Mouse (Mus musculus) induced T-regulatory cell, adult 2 months (primary cell): ENCODE results near the gene Exoc5.
A peak's percentile ranks its signal among the peaks of the same experiment; 100 is the strongest.
"Not testable (repeated sequence)": the region's sequence is repeated elsewhere in the genome, so short reads cannot be mapped to it uniquely, and the experiment has no call there.

Experiments
- DNase-seq: peaks from one replicate; pipeline ENCODE4 v3.0.0-alpha.2; 2012; ENCODE audit warnings: low read depth

Gene Exoc5

DNA sequence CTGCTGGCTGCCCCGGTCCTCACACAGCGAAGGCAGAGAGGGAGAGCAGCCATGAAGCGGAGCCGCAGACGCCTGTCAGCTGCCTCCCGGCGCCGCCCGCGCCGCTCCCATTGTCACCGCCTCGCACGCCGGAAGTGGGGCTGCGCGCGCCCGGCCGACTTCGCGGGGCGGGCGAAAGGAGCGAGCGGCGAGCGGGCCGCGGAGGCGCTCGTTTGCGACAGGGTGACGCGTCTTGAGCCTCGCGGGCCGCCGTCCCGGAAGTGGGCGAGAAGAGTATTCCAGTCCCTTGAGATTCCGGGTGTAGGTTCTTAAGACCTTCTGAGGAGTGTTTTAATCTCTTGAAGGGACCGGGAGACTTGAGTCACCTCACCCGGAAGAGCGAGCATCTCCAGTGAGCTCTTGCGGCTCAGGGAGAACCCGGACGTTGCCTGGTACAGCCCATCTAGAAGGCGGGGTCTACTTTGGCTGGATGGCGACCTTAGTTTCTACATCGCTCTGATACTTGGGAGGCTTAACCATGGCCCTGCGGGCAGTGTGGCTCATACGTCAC lies at the start of gene Exoc5:
Gene Exoc5 (minus strand): TSS at position 380 of the 550 bp plus-strand sequence.
- peak; percentile 96 for DNase-seq

DNA sequence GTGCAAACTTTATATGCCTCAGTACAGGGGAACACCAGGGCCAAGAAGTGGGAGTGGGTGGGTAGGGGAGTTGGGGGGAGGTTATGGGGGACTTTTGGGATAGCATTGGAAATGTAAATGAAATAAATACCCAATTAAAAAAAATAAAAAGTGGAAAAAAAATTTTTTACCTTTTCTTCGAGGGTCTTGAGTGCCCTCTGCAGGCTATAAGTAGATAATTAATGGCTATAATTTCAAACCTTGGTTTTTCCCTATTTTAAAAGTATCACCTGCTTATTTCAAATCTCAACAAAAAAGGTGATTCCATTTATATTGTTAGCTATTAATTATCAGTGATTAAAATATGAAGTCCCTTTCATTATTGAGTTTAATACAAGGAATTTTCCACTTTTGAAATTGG lies 25.3 kb upstream of the Exoc5 start:
- DNase-seq, result not testable (repeated sequence)

GRCm38 (mm10) chr14:49091277-49091676 lies 24.8 kb upstream of the Exoc5 start:
- DNase-seq, result no peak

DNA sequence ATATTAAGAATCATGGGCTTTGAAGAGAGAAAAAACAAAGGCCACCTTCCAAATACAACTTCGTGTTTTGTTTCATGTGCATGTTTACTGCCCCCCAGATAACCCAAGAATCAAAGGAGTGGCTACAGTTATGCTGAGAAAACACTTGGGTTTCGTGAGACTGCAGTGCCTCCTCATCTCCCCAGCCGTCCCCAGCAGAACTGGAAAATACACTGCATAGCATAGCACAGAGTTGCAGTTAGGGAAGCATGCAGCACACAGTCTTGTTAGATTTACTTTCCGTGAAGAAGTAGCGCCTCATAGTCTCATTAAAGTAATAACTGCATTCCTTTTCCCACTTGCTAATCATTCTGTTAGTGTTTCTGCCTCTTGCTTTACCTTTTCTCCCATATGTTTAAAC lies 23.6 kb upstream of the Exoc5 start:
- DNase-seq, result no peak

DNA sequence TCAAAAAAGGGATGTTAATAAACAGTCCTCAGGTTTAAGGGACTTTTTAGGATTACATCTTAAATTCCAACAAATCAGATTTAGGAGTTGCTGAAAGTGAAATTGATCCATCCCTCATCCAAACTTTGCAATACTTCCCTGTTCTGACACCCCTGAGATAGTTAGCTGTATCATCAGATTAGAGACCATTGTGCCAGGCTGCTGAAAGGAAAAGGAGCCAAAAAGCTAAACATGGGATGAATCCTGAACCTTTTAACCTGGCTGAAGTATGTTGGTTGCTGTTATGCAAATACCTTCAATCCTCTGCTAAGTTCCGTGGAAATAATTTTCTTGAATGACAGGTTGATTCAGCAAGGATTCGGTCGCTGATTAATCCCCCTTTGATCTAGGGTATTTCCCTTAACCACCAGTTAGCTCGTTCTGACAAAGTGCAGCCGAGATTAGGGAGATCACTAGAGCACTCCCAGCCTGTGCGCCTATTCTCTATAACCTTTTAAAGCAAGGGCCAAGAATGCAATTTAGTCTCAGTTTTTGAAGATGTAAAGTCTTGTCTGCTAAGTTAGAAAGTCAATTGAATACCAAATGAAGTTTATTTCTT lies 23.1 kb upstream of the Exoc5 start:
- peak; percentile 62 for DNase-seq

DNA sequence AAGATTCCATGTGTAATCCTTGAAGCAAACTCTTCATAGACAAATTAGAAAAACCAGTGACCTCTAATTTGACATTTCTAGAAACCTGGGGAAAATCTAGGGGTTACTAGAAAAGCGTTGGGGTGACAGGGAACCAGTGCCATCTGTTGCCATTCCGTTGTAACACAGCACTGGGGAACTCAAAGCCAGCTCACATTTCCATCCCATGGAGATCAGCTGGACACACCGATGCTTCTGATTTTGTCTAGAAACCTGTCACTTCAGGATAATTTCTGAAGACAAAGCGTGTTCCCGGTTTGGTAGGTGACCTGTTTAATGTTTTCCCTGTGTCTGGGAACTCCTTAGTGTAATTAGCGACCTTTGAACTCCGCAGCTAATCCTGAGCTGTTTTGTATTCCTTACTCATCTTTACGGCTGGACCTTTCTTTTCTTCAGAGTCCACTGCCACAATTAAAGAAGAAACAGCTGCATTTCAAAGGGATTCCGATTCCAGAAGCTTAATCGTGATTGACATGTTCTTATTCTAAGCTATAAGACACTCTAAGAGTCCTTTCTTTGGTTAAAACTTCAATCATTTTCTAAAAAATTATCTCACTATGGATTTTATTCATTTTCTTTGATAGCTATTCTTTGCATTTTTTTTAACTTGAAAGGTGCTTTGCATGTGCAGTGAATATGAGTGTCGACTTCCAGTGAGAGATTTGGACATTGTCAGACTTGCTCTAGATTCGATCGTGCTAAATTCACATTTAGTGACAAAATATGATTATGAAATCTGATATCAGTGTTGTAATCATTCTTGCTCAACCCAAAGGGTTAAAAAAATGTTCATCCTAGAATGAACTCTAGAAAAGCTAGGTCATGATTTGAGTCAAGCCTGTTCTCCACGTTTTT lies 21.9 kb upstream of the Exoc5 start:
- DNase-seq, result no peak

DNA sequence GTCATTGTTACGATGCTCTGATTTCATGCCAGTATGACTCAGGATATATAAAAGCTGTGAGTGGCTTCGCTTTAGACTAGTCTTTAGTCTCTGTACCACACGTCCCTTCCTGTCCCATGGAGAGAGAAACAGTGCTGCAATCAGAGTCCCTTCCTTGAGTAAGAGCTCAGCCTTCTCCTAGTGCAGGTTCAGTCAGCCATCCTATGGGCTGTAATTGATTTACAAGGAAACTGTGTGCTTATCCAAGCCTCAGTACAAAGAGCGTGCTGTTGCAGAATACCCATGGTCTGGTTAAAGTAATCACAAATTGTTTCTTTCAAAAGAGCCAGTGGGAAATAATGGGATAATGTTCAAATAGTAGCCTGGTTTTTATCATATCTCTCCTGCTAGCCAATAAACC lies 20.1 kb upstream of the Exoc5 start:
- DNase-seq, result no peak

- no peak for DNase-seq
These were observed 12.4 kb upstream of the Exoc5 start for GRCm38 (mm10) chr14:49078820-49079219.

GRCm38 (mm10) chr14:49074361-49074760 lies 7.9 kb upstream of the Exoc5 start:
- no peak for DNase-seq

DNA sequence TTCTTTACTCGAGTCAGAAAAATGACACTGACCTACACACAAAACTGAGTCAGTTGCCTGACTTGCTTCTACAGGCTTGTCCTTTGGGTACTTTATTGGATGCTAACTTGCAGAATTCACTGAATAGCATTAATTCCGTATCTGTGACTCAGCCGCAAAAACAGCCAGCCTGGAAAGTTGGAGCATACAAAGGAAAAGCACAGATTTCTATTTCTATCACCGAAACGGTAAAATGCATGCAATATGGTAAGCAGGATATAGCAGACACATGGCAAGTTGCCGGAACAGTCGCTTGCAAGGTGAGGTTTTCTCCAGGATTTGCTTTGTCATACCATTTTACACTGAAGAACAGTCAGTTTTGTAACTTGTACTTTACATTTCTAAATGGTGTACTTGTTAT lies 7.4 kb upstream of the Exoc5 start:
- DNase-seq, result no peak

DNA sequence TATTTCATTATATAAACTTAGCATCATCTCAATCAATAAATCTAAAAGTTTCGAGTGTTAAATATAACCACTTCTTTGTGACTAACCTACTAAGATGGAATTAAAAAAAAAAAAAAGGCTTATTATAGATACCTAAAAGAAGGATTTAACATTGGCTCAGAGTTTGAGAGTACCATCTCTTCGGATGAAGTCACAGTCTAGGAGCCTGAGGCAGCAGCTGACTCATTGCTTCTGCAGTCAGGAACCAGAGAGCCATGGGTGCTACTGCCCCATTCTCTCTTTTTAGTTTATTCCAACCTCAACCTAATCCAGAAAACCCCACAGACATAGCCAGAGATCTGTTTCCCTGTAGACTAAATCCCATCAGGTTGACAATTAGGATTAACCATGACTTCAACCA lies 6.4 kb upstream of the Exoc5 start:
- no peak for DNase-seq

GRCm38 (mm10) chr14:49065529-49066273 lies 752 bp downstream of the Exoc5 start, which contains the start of gene Ap5m1:
TSS of gene Ap5m1 (plus strand) at chr14:49066097.
- DNase-seq, result peak; percentile 57

GRCm38 (mm10) chr14:49063838-49064237 lies 2.6 kb downstream of the Exoc5 start:
- no peak for DNase-seq

DNA sequence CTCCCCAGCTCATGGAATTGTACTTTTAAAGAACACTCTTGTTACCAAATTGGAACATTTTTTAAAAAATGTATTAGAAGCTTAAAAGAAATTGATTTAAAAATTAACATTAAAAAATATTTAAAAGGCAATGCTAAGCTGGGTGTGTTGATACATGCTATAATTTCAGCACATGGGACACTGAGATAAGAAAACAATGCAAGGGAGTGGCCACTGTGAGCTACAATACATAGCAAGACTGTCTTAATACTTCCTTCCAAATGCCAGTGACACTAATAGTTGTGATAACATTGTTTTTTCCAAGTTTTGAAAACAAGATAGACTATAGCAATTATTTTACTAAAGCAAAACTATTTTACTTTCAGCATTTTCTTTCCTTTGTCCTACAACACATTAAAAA lies 17.0 kb downstream of the Exoc5 start:
- no peak for DNase-seq

GRCm38 (mm10) chr14:49045610-49046009 lies 20.8 kb downstream of the Exoc5 start:
- no peak for DNase-seq

GRCm38 (mm10) chr14:49028991-49029390 lies 37.5 kb downstream of the Exoc5 start:
- DNase-seq, result no peak

- peak; percentile 14 for DNase-seq
These were observed 38.6 kb downstream of the Exoc5 start for GRCm38 (mm10) chr14:49027779-49028368.

- DNase-seq, result no peak
These were observed 39.2 kb downstream of the Exoc5 start for GRCm38 (mm10) chr14:49027040-49027778.

DNA sequence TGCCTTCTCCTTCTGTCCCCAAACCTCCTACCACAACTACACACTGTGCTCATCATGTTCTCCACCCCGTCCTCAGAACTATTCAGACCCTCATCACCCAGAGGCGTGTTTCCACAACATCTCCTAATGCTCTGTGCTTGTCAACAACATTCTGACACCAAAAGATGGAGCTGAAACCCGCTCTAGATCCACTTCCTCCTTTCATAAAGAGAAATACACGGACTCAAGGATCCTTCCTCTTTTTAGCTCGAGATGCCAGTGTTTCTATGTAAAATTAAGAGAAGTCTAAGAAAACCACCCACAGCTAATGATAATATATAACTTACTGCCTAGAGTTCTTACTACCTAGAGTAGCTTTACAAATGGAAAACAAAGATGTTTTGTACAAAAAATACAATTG lies 46.7 kb downstream of the Exoc5 start:
- DNase-seq, result no peak

DNA sequence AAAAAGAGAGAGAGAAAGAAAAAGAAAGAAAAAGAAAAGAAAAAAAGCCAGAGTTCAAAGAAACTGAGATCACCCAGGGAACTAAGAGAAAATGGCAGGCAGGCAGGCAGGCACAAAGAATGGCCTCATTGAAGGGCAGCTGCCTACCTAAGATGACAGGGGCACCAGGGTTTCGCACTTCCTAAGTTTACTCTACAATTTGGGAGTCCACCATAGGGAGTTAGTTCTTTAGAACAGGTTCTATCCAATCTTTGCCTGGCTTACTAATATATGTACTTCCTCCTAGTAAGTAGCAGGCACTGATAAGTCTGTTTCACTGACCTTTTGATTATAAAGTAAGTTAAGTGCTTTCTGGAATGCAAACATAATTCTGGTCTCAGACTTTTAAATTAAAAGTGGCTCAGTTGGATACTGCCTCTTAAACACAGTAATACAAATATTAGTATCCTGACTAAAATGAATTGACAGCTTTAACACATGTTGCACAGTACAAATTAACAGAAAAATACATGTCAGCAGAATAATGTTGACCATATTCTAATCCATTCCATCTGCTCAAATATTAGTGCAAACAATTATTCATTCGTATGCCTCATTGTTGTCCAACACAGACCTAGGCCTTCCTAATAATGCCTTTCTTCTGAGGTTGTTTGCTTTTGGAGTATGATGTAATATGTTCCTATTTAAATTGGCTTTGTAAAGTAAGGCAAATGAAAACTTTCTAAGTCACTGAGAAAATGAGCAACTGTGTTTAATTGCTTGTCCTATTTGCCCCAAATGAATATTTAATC lies 57.9 kb downstream of the Exoc5 start:
- DNase-seq, result no peak

DNA sequence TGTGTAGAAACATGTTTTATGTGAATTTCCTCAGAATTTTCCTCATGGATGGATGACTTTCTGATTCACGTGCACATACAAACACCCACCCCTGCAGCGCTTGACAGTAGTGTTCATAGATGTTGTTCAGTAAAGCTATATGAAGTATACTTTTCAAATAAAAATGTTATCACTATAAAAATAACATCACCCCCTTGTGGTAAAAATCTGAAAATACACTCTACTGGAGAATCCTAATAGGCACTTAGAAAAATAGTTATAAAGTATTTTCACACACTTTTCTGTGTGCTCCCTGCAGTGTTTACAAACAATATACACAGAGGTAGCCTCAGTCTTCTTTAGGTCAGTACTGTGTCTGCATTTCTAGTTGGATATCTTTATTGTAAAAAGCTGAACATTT lies 58.5 kb downstream of the Exoc5 start:
- peak; percentile 40 for DNase-seq
